Mouse (Mus musculus) embryo, embryonic 11.5 days (tissue): ENCODE measurements around the gene Epha8.
A peak's percentile ranks its signal among the peaks of the same experiment; 100 is the strongest.

Experiments used
- DNase-seq: peaks from one replicate; pipeline ENCODE4 v3.0.0-alpha.2; 2012; ENCODE audit warnings: low read depth, low spot score

Gene Epha8

GRCm38 (mm10) chr4:136960068-136960467, 3.5 kb upstream of the Epha8 start:
- no peak for DNase-seq

- DNase-seq: no peak
Observed at GRCm38 (mm10) chr4:136954562-136954961, 2.1 kb downstream of the Epha8 start.

GRCm38 (mm10) chr4:136949266-136949989, 7.2 kb downstream of the Epha8 start:
- DNase-seq: no peak

- no peak for DNase-seq
Observed at GRCm38 (mm10) chr4:136945397-136945796, 11.2 kb downstream of the Epha8 start.

- DNase-seq: no peak
Observed at GRCm38 (mm10) chr4:136944558-136945350, 11.9 kb downstream of the Epha8 start.

GRCm38 (mm10) chr4:136943175-136943574, 13.4 kb downstream of the Epha8 start:
- no peak for DNase-seq

GRCm38 (mm10) chr4:136942761-136943160, 13.9 kb downstream of the Epha8 start:
- no peak for DNase-seq

GRCm38 (mm10) chr4:136937935-136938334, 18.7 kb downstream of the Epha8 start:
- no peak for DNase-seq

- DNase-seq: no peak
Observed at GRCm38 (mm10) chr4:136937344-136937743, 19.3 kb downstream of the Epha8 start.

GRCm38 (mm10) chr4:136934746-136935613, 21.6 kb downstream of the Epha8 start:
- DNase-seq: no peak

GRCm38 (mm10) chr4:136930474-136930873, 26.1 kb downstream of the Epha8 start:
- DNase-seq: no peak

GRCm38 (mm10) chr4:136928928-136929327, 27.7 kb downstream of the Epha8 start:
- peak; percentile 61 for DNase-seq

- DNase-seq: no peak
Observed at GRCm38 (mm10) chr4:136925804-136926203, 30.8 kb downstream of the Epha8 start.

- peak; percentile 69 for DNase-seq
Observed at GRCm38 (mm10) chr4:136924529-136924928, 32.1 kb downstream of the Epha8 start.

GRCm38 (mm10) chr4:136919526-136919925, 37.1 kb downstream of the Epha8 start:
- DNase-seq: no peak

GRCm38 (mm10) chr4:136918834-136919233, 37.8 kb downstream of the Epha8 start:
- no peak for DNase-seq

GRCm38 (mm10) chr4:136917165-136917524, 39.5 kb downstream of the Epha8 start:
- no peak for DNase-seq

GRCm38 (mm10) chr4:136916359-136917164, 40.1 kb downstream of the Epha8 start:
- no peak for DNase-seq

- no peak for DNase-seq
Observed at GRCm38 (mm10) chr4:136912841-136913240, 43.8 kb downstream of the Epha8 start.

GRCm38 (mm10) chr4:136911804-136912203, 44.8 kb downstream of the Epha8 start:
- no peak for DNase-seq

GRCm38 (mm10) chr4:136911211-136911646, 45.4 kb downstream of the Epha8 start:
- no peak for DNase-seq
